Mouse (Mus musculus): ENCODE data around the gene Rps6kl1.

Rps6kl1 gene

GRCm38 (mm10) chr12:85140036-85140701 is 10.9 kb downstream of the Rps6kl1 start:
- no peak for DNase-seq (ENCODE audit: low read depth)

DNA sequence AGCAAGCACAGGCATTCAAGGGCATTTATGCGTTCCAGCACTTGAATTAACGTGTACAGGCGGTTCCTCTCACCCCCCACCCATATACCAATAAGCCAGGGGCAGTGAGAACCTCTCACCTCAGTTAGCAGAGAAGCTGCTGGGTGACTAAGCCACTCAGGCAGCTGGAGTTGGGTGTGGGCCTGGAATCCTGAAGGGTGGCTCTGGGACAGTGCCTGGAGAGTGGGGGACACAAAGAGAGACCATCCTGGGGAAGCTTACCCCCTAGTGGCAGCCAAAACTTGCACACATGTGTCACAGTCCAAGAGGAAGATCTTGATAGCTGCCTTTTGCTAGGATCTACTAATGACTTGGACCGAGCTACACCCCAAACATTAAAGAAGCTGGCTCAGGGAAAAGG is 14.4 kb downstream of the Rps6kl1 start:
- no peak for DNase-seq (ENCODE audit: low read depth)

GRCm38 (mm10) chr12:85135513-85136470 is 15.3 kb downstream of the Rps6kl1 start:
- DNase-seq (ENCODE audit: low read depth): no peak

DNA sequence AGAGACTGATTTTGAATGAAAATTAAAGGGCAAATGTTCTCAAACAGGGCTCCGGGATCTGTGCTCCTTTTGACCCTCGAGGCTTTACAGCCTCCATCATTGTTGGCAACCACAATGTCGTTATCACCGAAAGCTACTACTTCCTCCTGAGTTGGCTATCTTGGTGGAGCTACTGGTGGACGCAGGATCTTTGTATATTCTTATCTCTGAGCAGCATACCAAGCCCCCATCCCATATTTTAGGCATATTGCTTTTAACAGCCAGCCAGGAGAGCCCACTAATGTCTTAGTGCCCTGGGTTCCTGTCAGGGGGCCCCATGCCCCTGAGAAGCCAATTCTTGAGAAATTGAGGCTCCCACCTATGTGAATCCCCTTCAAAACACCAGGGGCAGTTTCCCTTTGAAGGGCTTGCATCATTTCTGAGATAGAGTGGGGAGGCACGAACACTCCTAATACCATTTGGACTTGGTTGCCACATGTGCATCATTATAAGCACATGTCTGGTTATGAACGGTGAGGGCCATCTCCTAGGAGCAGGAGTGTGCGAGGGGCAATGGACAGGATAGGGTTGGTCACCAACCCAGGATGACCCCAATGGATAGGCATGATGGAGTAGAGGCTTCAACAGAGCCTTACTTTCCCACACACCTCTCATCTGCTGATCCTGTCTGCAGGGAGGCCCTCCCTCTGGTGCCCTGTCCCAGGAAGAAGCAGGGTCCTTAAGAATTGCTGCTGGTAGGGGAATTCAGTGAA is 16.8 kb downstream of the Rps6kl1 start:
- DNase-seq (ENCODE audit: low read depth): no peak

DNA sequence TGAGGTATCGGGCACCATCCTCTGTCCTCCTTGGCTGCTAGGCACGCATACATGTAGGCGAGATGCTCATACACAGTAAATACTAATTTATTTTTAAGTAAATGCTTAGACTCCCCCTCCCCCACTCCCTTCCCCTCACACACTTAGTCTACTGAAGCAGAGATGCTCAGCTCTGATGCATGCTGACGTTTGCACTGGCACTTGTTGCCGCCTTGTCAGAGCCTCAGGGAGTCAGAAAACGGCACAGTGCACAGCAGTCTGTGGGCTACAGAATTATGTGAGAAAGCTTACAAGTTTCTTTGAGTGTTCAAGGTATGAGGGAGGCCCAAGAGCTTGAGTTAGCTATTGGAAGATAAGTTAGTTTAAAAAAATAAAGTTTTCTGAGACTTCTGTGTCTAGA is 19.7 kb downstream of the Rps6kl1 start:
- no peak for DNase-seq (ENCODE audit: low read depth)

DNA sequence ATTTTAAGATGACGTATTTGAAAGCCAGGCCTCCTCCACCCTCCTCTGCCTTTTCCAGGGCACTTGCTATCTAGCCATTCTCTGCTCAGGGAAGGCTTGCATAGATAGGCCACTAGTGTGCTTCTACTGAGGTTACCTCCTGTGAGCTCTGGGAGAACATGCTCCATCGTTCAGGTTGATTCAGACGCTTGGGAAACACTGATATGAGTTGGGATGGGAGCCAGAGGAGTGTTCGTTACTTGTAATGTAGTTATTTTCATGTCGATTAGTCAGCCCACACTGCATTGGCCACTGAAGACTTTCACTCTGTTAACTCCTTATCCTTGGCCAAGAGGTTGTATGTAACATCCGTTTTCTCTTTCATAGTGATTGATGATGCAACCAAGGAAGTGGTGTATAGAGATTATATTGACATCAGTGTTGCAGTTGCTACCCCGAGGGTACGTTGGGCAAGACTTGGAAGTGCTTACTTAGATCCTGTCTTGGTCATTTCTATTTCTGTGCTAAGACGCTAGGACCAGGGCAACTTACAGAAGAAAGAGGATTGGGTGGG is 21.6 kb downstream of the Rps6kl1 start:
- DNase-seq (ENCODE audit: low read depth): no peak

DNA sequence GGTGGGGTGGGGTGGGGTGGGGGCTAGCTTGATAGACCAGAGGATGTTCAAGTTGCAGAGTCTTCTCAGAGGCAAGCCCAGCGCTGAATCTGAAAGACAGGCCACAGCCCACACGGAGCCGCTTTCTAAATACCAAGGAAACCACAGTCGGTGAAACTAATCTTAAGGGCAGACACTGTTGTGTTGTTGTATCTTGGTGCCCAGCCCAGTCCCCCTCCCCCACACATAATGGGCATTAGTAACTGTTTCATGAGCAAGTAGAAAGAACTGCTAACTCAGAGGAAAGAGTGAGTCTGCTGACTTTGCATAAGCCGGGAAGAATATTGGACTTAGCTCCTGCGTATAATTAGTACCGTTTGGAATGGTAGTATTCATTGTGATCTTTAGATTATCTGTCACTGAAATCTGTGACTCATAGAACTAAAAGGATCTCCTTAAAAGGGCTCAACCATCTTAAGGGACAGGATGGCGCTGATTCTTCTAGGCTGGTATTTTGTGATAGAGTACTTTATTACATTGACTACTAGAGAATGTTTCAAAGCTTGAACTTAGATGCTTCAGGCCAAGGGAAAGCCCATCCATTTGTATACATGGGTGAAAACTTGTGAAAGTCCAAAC is 24.0 kb downstream of the Rps6kl1 start:
- peak; percentile 90 for DNase-seq (ENCODE audit: low read depth)

DNA sequence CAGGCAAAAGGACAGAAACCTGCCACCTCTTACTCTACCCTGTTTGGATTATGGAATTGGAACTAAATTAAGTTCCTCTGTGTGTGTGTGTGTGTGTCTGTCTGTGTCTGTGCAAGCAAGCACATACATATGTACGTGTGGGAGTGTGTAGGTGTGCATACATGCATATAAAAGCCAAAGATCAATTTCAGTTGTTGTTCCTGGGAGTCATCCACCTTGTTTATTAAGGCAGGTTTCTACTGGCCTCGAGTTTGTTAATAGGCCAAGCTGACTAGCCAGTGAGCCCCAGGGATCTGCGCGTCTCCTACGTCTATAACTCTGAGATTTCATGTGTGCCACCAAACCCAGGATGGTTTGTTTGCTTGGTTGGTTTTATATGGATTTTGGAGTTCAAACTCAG is 26.3 kb downstream of the Rps6kl1 start:
- DNase-seq (ENCODE audit: low read depth): no peak

- no peak for DNase-seq (ENCODE audit: low read depth)
Observed at GRCm38 (mm10) chr12:85123645-85124044, 27.4 kb downstream of the Rps6kl1 start.

DNA sequence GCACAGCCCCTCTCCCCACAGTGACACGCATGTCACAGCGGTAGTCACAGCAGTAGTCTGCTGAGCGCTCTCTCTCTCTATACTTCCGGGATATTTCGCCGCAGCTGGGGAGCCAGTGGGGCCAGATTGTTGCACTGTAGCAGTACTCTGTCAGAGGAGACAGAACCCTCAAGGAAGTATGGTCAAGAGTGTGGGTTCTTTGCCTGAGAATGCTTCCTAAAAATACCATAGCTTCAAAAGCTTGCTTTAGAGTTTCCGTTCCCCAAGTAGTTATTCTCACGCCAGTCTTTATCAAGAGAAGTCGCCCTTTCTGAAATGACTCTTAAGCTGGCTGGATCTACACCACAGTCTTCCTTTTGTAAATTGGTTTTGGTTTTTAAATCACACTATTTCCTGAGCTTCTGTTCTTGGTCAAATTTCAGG is 27.9 kb downstream of the Rps6kl1 start:
- no peak for DNase-seq (ENCODE audit: low read depth)

DNA sequence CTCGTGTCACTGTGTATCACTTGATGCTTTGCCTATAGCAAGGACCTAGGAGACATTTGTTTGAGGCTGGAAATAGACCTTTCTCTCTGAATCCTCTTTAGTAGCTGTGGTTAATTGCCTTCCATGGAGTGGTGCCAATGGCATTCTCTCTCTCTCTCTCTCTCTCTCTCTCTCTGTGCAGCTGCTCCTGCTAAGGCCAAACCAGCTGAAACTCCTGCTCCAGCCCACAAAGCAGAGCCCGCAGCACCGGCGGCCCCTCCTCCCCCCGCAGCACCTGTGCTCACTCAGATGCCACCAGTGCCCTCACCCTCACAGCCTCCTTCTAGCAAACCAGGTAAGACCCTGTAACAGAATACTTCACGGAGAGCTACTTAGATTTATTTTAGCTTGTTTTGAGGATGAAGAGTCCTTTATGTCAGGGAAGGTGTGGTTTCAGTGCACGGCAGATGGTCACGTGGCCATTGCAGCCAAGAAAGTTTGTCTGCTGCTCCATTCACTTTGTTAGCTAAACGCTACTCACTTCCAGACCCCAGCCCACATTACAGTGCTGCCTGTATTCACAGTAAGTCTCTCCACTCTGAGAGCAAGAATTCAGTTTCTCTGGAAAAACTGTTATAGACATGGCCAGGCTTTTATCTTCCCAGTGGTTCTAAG is 29.1 kb downstream of the Rps6kl1 start:
- DNase-seq (ENCODE audit: low read depth): no peak

GRCm38 (mm10) chr12:85115678-85116077 is 35.4 kb downstream of the Rps6kl1 start:
- peak; percentile 78 for DNase-seq (ENCODE audit: low read depth)

DNA sequence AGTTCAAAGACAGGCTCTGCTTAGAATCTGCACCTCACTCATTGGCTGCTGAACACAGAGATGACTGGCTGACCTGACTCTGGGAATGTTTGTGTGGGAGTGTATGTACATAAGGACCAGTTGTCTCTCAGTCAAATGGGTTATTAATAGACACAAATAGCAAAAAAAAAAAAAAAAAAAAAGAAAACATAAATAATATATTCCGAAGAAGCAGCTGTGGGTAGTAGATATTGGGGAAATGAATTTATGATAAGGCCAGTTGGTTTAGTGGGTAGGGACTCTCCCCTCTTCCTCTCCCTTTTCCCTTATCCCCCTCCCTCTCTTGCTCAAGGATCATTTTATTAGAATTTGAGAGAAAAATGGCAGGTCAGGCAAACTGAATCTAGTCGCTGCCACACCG is 37.1 kb downstream of the Rps6kl1 start:
- DNase-seq (ENCODE audit: low read depth): no peak

DNA sequence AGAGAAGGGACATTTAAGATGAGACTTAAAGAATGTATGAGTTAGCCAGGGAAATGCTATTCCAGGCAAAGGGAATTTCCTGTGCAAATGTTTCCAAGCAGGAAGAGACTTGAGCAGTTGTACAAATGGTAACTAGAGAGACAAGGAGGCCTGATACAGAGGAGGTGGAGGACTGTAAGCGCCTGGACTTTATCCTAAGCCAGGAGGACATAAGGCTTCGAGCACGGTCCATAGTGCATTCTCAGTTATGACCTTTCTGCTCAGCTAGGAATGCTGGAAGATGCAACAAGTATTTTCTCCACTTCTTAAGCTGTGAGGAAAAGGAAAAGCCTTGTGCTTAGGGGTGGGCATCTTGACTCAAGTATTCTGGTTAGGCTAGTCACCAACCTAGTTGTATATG is 37.7 kb downstream of the Rps6kl1 start:
- no peak for DNase-seq (ENCODE audit: low read depth)

- DNase-seq (ENCODE audit: low read depth): no peak
Observed at GRCm38 (mm10) chr12:85112550-85113251, 38.4 kb downstream of the Rps6kl1 start.

DNA sequence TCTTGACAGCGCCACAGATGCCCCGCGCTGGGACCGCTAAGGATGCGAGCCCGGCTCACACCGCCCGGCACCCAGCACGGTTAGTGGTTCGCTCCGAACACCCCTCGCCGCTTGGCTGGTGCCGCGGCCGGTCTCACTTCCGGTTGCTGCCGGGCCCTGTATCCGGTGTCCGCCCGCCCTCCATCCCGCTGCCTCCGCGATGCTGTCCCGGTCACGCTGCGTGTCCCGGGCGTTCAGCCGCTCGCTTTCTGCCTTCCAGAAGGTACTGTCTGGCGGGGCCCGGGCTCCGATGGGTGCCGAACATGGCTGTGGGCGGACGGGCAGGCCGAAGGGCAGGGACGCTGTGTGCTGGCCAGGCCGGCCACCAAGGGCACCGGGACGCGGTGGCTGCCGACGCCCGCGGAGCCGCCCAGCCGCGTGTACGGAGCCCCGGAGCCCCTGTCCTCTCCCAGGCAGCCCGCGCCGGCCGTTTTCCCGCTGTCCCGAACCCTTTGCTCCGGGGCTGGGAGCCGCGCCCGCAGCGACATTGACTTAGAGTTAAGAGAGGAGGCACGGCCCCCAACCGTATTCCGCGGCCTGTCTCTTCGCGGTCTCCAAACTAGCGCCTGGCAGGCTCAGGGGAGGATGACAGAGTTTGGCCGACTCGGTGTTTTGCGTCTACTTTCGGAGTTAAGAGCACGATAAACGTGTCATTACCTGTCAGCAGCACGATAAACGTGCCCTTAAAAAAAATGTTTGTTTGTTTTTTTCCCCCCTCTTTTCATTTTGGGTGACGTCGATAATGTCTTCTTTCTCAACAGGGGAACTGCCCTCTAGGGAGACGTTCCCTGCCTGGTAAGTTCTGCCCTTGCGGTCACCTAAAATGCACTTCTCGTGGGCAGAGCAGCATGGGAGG is 40.1 kb downstream of the Rps6kl1 start, which contains the start of the genes Prox2 and Dlst:
TSS of gene Prox2 (minus strand) at position 62 of the 895 bp plus-strand sequence.
TSS of gene Dlst (plus strand) at position 136 of the 895 bp plus-strand sequence.
- DNase-seq (ENCODE audit: low read depth): peak; percentile 39

- DNase-seq (ENCODE audit: low read depth): no peak
Observed at GRCm38 (mm10) chr12:85110011-85110697, 40.9 kb downstream of the Rps6kl1 start.

GRCm38 (mm10) chr12:85109426-85109825 is 41.6 kb downstream of the Rps6kl1 start:
- no peak for DNase-seq (ENCODE audit: low read depth)

DNA sequence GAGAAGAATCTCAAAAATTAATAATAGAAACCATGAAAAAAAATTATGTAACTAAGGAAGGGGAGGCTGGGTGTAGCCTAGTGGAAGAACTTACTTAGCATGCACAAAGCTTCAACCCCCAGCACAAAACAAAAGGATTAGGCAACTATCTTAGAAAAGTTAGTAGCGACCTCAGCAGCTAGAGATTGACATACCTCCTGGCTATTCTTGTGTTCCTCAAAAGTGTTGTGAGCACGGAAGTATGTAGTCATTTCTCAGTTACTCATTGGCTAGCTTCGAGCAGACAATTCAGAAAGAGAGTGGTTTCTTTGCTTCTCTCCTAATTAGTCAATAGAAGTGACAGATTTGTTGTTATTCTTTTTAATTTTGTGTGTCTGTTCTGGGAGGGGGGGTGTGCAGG is 42.4 kb downstream of the Rps6kl1 start:
- DNase-seq (ENCODE audit: low read depth): no peak
